Mouse (Mus musculus): ENCODE results near the gene St14. TPM values are rescaled to one million over a fixed set of nuclear protein-coding genes. Genes with fewer than 3 reads are reported as not detected.

St14 gene
- polyA plus RNA-seq (2012; rRNA removed), result 30.4 and 30.8 TPM in 2 replicates

GRCm38 (mm10) chr9:31131205-31131968 lies at the start of gene St14:
St14 (minus strand) TSS chr9:31131853.

Other genes with a start within 250 kb of the St14 start
- 9.4 and 10.0 TPM in 2 replicates for gene Adamts15, start 209.4 kb downstream of the St14 start, polyA plus RNA-seq (2012; rRNA removed)
- gene Adamts8, start 189.3 kb downstream of the St14 start, polyA plus RNA-seq (2012; rRNA removed), result 1.6 and 1.9 TPM in 2 replicates
- 8.1 and 12.4 TPM in 2 replicates for gene Zbtb44, start 101.2 kb downstream of the St14 start, polyA plus RNA-seq (2012; rRNA removed)
- gene Aplp2, start 80.0 kb upstream of the St14 start, polyA plus RNA-seq (2012; rRNA removed), result 626 and 680 TPM in 2 replicates
- gene Prdm10, start 148.7 kb upstream of the St14 start, polyA plus RNA-seq (2012; rRNA removed), result 11.9 and 15.1 TPM in 2 replicates

Data from ovary, adult 2 months (tissue).